Mouse (Mus musculus): ENCODE measurements around the gene Zcchc14.

- TF ChIP-seq CTCF (IDR thresholded peaks at IDR 0.05; ENCODE audit: low read depth) (no peak), EP300 (IDR thresholded peaks at IDR 0.05; ENCODE audit: low read depth) (peak; percentile 55)
Measured at GRCm38 (mm10) chr8:121585159-121585825, 67.4 kb downstream of the Zcchc14 start.
